Mouse (Mus musculus): ENCODE measurements around the gene Wdr74. TPM values are rescaled to one million over a fixed set of nuclear protein-coding genes. Genes with fewer than 3 reads are reported as not detected.
A peak's percentile ranks its signal among the peaks of the same experiment; 100 is the strongest.

The Wdr74 gene
- polyA plus RNA-seq, 1 experiment from 2014 or later = 108 TPM

DNA sequence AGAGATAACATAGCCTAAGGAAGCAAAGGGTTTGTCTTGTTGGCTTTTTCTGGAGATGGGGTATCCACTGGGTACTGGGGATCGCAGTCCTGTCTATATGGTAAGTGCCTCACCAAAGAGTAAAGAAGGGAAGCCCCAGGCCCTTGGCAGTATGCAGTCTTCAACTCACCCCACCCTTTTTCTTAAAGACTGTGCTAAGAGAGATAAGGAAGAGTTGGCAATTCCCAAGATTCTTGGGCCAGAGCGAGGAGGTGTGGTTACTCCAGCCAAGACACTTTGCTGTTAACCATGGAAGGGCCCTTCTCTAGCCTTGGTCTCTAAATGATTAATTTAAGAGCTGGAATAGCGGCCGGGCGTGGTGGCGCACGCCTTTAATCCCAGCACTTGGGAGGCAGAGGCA lies 28.7 kb upstream of the Wdr74 start:
- H3K36me3 ChIP-seq (ENCODE audit: insufficient read depth, low read length) = peaks cover 46% of the 10 kb centered on the region
- WGBS = 94% methylated on average over 7 of the region's 7 CpGs
- no peak for ATAC-seq (ENCODE audit: low FRiP score, low TSS enrichment)
- H3K9ac ChIP-seq (replicated peaks; ENCODE audit: low read length) = no peak overlapping the region
- H3K9me3 ChIP-seq (ENCODE audit: low read length) = no peaks in the 10 kb centered on the region
- H3K27ac ChIP-seq (ENCODE audit: low read length) = no peak overlapping the region
- H3K4me2 ChIP-seq (replicated peaks; ENCODE audit: low read depth, low read length) = no peak overlapping the region
- H3K4me3 ChIP-seq (ENCODE audit: low read length) = no peak overlapping the region
- H3K4me1 ChIP-seq (ENCODE audit: insufficient read depth, low read length) = peaks cover 27% of the 10 kb centered on the region
- H3K27me3 ChIP-seq (ENCODE audit: insufficient read depth, low read length) = no peaks in the 10 kb centered on the region

DNA sequence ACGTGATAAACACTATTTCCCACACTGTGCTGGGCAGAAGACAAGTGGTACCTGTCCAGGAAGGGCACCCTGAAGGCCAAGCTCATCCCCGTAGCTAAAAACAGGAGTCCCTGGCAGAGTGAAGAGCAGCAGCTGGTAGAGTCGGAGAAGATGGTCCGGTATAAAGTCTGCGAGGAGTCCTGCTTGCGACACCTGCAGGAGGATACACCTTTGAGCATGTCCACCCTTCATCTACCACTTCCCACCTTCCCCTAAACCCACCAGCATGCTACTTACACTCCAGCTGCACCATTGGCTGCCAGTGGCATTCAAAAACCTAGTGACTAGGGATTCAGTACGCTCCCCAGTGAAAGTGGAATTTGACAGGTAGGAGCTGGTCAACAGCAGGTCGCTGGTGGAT lies 26.7 kb upstream of the Wdr74 start:
- H3K9me3 ChIP-seq (ENCODE audit: low read length) = no peaks in the 10 kb centered on the region
- H3K27me3 ChIP-seq (ENCODE audit: insufficient read depth, low read length) = no peaks in the 10 kb centered on the region
- H3K9ac ChIP-seq (replicated peaks; ENCODE audit: low read length) = no peak overlapping the region
- no peak overlapping the region for H3K4me3 ChIP-seq (ENCODE audit: low read length)
- 93% methylated on average over 8 of the region's 8 CpGs for WGBS
- H3K4me2 ChIP-seq (replicated peaks; ENCODE audit: low read depth, low read length) = no peak overlapping the region
- peaks cover 46% of the 10 kb centered on the region for H3K36me3 ChIP-seq (ENCODE audit: insufficient read depth, low read length)
- peaks cover 25% of the 10 kb centered on the region for H3K4me1 ChIP-seq (ENCODE audit: insufficient read depth, low read length)
- ATAC-seq (ENCODE audit: low FRiP score, low TSS enrichment) = no peak
- H3K27ac ChIP-seq (ENCODE audit: low read length) = no peak overlapping the region

DNA sequence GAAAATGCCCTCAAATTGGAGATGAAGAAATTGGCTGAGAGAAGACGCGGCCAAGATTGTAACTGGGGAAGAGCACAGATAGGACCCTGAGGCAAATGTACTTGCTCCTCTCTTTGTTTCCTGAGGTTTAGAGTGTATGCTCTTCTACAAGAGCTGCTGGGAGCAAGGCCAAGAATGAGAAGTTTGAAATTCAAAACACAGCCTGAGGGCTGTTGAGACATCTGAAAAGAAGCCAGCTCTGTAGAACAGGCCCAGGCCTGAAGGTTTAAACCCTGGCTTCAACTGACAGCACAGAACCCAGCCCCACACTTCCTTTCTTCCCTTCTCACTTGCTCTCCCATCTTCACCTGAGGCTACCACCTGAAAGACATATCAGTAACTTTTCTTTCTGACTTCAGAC lies 25.6 kb upstream of the Wdr74 start:
- H3K36me3 ChIP-seq (ENCODE audit: insufficient read depth, low read length) = peaks cover 46% of the 10 kb centered on the region
- no peaks in the 10 kb centered on the region for H3K27me3 ChIP-seq (ENCODE audit: insufficient read depth, low read length)
- H3K27ac ChIP-seq (ENCODE audit: low read length) = no peak overlapping the region
- peaks cover 33% of the 10 kb centered on the region for H3K4me1 ChIP-seq (ENCODE audit: insufficient read depth, low read length)
- no peaks in the 10 kb centered on the region for H3K9me3 ChIP-seq (ENCODE audit: low read length)
- ATAC-seq (ENCODE audit: low FRiP score, low TSS enrichment) = no peak
- peak overlapping the region; percentile 45; the same call in 1 of the 2 replicates for H3K9ac ChIP-seq (replicated peaks; ENCODE audit: low read length)
- H3K4me3 ChIP-seq (ENCODE audit: low read length) = no peak overlapping the region
- 93% methylated on average over 2 of the region's 2 CpGs for WGBS
- H3K4me2 ChIP-seq (replicated peaks; ENCODE audit: low read depth, low read length) = no peak overlapping the region

DNA sequence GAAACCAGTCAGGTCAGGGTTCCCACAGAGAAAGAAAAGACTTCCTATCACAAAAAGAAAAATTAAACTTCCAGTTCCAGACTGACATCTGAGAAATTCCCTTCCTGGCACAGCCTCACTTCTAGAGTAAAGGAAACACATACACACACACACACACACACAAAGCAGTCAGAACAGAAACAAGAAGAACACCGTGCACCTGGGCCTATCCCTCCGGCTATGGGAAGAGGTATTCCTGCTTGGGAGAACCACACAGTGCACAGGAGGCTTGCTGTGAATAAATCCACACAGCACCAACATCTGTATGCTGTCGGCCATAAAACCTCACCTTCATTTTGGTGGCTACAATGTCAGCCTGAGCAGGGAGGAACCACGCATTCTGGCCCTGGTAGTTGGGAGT lies 24.1 kb upstream of the Wdr74 start:
- Histone ChIP-seq H3K4me2 (replicated peaks; ENCODE audit: low read depth, low read length) (peak overlapping the region; percentile 73), H3K9ac (replicated peaks; ENCODE audit: low read length) (peak overlapping the region; percentile 78), H3K27ac (ENCODE audit: low read length) (peak overlapping the region; percentile 94), H3K9me3 (ENCODE audit: low read length) (no peaks in the 10 kb centered on the region), H3K36me3 (ENCODE audit: insufficient read depth, low read length) (peaks cover 46% of the 10 kb centered on the region), H3K4me1 (ENCODE audit: insufficient read depth, low read length) (peaks cover 33% of the 10 kb centered on the region), H3K4me3 (ENCODE audit: low read length) (peak overlapping the region; percentile 80), H3K27me3 (ENCODE audit: insufficient read depth, low read length) (no peaks in the 10 kb centered on the region)
- no peak for ATAC-seq (ENCODE audit: low FRiP score, low TSS enrichment)
- WGBS = 46% methylated on average over 4 of the region's 4 CpGs

DNA sequence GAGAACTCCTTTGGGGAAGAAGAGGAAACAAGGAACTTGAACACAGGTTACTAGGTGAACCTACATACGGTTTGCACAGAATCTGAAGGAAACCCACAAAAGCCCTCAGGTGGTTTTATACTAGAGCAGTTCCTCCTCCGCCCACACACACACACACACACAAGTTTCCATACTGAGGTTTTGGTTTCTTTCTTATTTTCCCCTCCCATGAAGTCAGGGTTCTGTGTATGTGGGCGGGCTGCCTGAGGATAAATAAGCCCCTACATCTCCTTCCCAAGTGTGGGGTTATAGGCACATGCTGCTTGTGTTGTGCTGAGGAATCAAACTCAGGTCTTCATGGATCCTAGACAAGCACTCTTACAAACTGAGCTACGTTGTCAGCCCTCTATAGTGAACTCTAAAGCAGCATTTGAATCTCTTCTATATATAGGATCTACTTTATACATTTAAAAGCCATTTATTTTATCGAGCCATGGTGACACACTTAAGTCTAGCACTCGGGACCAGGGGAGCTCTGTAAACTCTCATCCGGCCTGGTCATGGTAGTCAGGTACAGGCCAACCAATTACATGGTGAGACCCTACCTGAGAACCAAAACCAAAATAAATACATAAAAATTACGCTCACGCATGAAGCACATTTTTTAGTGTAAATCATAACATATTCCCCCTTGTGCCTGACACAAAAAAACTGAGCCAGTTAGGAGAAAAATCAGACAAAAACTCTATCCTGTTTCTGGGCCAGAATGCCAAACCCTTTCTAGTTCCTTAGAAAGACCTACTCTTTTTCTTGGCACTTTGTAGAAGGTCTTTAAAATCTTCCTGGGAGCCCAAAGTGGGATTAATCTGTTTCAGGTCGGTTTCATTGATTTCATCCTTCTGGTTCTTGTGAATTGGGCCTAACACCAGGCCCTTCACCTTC lies 23.4 kb upstream of the Wdr74 start:
- peak overlapping the region; percentile 80 for H3K4me3 ChIP-seq (ENCODE audit: low read length)
- H3K36me3 ChIP-seq (ENCODE audit: insufficient read depth, low read length) = peaks cover 39% of the 10 kb centered on the region
- no peaks in the 10 kb centered on the region for H3K27me3 ChIP-seq (ENCODE audit: insufficient read depth, low read length)
- H3K4me2 ChIP-seq (replicated peaks; ENCODE audit: low read depth, low read length) = peak overlapping the region; percentile 73
- no peak for ATAC-seq (ENCODE audit: low FRiP score, low TSS enrichment)
- H3K4me1 ChIP-seq (ENCODE audit: insufficient read depth, low read length) = peaks cover 33% of the 10 kb centered on the region
- H3K9ac ChIP-seq (replicated peaks; ENCODE audit: low read length) = peak overlapping the region; percentile 78
- H3K9me3 ChIP-seq (ENCODE audit: low read length) = no peaks in the 10 kb centered on the region
- 45% methylated on average over 10 of the region's 10 CpGs for WGBS
- H3K27ac ChIP-seq (ENCODE audit: low read length) = peak overlapping the region; percentile 94

DNA sequence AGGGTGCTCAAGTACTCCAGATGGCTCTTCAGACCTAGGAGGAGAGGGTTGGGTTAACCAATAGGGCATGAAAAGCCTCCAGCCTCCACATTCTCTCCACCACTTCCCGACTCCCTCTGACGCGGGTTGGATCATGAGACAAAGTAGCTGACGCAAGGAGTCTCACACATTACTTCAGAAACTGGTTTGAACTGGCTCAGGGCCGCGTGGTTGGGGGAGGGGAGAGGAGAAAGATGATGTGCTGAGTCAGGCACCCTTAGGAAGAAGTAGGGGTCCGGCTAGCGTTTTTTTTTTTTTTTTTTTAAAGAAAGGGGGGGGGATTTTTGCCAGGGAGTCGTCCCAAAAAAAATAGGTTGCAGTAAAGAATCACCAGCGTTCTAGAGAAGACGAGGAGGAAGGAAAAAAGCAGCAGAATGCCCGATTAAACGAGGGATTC lies 22.7 kb upstream of the Wdr74 start:
- WGBS = 0% methylated on average over 13 of the region's 13 CpGs
- Histone ChIP-seq H3K9ac (replicated peaks; ENCODE audit: low read length) (peak overlapping the region; percentile 78), H3K36me3 (ENCODE audit: insufficient read depth, low read length) (peaks cover 33% of the 10 kb centered on the region), H3K9me3 (ENCODE audit: low read length) (no peaks in the 10 kb centered on the region), H3K27ac (ENCODE audit: low read length) (peak overlapping the region; percentile 94), H3K4me2 (replicated peaks; ENCODE audit: low read depth, low read length) (peak overlapping the region; percentile 73), H3K4me3 (ENCODE audit: low read length) (peak overlapping the region; percentile 80), H3K27me3 (ENCODE audit: insufficient read depth, low read length) (no peaks in the 10 kb centered on the region), H3K4me1 (ENCODE audit: insufficient read depth, low read length) (peaks cover 33% of the 10 kb centered on the region)
- peak; percentile 72 for ATAC-seq (ENCODE audit: low FRiP score, low TSS enrichment)

DNA sequence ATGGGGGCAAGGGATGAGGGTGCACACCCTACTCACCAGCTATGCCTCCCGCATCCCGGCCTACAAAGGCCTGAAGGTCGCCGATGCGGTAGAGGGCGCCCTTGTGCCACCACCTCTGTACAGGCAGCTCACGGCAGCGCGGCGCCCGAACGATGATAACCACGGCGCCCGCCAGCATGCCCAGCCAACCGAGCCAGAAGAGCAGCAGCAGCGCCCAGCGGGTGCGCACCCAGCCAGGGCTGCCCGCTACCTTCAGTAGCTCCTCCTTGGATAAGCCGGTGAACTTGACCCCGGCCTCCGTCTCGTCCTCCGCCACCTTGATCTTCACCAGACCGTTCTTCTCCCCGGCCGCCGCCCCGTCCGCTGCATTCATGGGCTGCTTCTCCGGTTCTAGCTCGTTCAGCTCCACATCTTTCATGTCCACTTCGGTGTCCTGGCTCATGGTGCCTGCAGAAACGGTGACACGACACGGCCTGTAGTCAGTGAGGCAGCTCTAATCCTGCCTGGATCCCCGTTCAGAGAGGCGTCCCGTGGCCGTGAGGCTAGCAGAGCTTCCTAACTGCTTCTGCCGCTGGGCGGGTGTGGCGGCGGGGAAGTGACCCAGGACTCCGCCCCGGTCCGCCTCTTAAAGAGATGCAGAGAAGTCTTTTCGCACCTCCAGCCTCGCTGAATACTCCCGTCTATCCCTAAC lies 22.2 kb upstream of the Wdr74 start:
- peak; percentile 94 for ATAC-seq (ENCODE audit: low FRiP score, low TSS enrichment)
- H3K4me2 ChIP-seq (replicated peaks; ENCODE audit: low read depth, low read length) = peak overlapping the region; percentile 73
- H3K4me3 ChIP-seq (ENCODE audit: low read length) = peak overlapping the region; percentile 80
- no peaks in the 10 kb centered on the region for H3K9me3 ChIP-seq (ENCODE audit: low read length)
- H3K36me3 ChIP-seq (ENCODE audit: insufficient read depth, low read length) = peaks cover 27% of the 10 kb centered on the region
- H3K27me3 ChIP-seq (ENCODE audit: insufficient read depth, low read length) = no peaks in the 10 kb centered on the region
- under 1% methylated on average over 51 of the region's 51 CpGs for WGBS
- peak overlapping the region; percentile 78 for H3K9ac ChIP-seq (replicated peaks; ENCODE audit: low read length)
- H3K27ac ChIP-seq (ENCODE audit: low read length) = peak overlapping the region; percentile 94
- peaks cover 33% of the 10 kb centered on the region for H3K4me1 ChIP-seq (ENCODE audit: insufficient read depth, low read length)

DNA sequence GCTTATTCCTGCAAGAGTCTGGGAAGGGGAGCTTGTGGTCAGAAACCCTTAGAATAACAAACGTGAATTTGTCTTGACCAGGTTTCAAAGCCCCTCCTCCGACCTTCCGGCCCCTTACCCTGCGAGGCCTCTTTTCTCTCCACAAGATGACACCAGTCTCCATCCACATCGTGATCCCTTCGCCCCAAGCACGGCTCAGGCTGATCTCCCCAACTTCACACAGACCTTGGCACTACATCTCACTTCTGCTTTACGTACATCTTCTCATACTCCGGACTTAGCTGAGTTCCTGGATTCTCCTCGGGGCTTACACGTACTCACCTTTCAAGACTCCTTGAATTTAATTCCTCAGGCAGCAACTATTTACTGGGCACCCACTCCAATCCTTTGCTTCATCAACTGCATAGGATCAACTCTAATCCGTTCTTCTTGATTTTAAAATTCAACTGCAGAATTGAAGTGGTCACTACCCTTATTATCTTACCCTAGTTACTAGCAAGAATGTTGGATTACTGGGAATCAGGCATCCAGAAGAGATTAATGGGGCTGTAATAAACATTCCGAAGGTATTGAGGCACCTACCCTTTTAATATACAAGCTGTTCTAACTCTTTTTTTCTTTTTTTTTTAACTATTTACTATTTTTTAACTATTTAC lies 21.5 kb upstream of the Wdr74 start:
- peak; percentile 13 for ATAC-seq (ENCODE audit: low FRiP score, low TSS enrichment)
- peaks cover 33% of the 10 kb centered on the region for H3K4me1 ChIP-seq (ENCODE audit: insufficient read depth, low read length)

DNA sequence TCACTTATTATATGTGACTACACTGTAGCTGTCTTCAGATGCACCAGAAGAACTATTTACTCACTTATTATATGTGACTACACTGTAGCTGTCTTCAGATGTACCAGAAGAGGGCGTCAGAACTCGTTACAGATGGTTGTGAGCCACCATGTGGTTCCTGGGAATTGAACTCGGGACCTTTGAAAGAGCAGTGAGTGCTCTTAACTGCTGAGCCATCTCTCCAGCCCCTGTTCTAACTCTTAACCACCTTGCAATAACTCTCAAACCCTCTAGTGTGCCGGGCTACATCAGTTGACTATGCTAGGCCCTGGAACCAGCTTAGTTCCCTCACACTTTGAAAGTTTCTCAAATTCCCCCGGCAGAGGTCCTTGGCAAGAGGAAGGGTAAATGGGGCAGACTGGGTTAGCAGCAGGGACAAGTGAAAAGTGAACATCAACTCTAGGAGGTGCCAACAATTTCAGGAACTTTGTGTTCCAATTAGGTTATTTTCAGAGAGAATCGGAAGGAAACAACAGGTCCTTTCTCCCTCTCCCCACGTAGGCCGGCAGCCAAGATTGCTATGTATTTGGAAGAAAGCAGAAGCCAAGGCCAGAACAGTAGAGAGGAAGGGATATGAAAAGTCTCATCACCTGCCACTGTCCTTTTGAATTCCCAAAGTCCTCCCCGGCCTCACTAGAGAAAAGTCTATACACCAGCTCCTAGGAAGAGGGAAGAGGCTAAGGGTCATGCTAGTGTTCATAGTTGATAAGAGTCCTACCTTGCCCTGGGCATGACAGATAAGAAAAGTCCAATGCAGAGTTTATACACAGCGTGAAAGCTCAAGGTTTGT lies 20.8 kb upstream of the Wdr74 start:
- ATAC-seq (ENCODE audit: low FRiP score, low TSS enrichment) = no peak
- no peak overlapping the region for H3K4me2 ChIP-seq (replicated peaks; ENCODE audit: low read depth, low read length)
- H3K9ac ChIP-seq (replicated peaks; ENCODE audit: low read length) = no peak overlapping the region
- peaks cover 13% of the 10 kb centered on the region for H3K36me3 ChIP-seq (ENCODE audit: insufficient read depth, low read length)
- no peak overlapping the region for H3K4me3 ChIP-seq (ENCODE audit: low read length)
- WGBS = 72% methylated on average over 10 of the region's 10 CpGs
- no peaks in the 10 kb centered on the region for H3K27me3 ChIP-seq (ENCODE audit: insufficient read depth, low read length)
- H3K27ac ChIP-seq (ENCODE audit: low read length) = no peak overlapping the region
- H3K9me3 ChIP-seq (ENCODE audit: low read length) = no peaks in the 10 kb centered on the region
- H3K4me1 ChIP-seq (ENCODE audit: insufficient read depth, low read length) = peaks cover 32% of the 10 kb centered on the region

More for the DNA sequence above, 21.5 kb upstream of the Wdr74 start:
- H3K4me3 ChIP-seq (ENCODE audit: low read length) = peak overlapping the region; percentile 80
- H3K27ac ChIP-seq (ENCODE audit: low read length) = peak overlapping the region; percentile 94
- peak overlapping the region; percentile 78 for H3K9ac ChIP-seq (replicated peaks; ENCODE audit: low read length)
- no peaks in the 10 kb centered on the region for H3K27me3 ChIP-seq (ENCODE audit: insufficient read depth, low read length)
- peak overlapping the region; percentile 73 for H3K4me2 ChIP-seq (replicated peaks; ENCODE audit: low read depth, low read length)
- no peaks in the 10 kb centered on the region for H3K9me3 ChIP-seq (ENCODE audit: low read length)
- H3K36me3 ChIP-seq (ENCODE audit: insufficient read depth, low read length) = peaks cover 20% of the 10 kb centered on the region
- 7% methylated on average over 13 of the region's 13 CpGs for WGBS
